Mouse (Mus musculus): ENCODE measurements at regions not wholly inside any gene's neighbourhood (a gene's known extent, or its start where the extent isn't known, plus 50 kb on each side); places are given as distances from the start of the nearest gene placed in this dataset.

DNA sequence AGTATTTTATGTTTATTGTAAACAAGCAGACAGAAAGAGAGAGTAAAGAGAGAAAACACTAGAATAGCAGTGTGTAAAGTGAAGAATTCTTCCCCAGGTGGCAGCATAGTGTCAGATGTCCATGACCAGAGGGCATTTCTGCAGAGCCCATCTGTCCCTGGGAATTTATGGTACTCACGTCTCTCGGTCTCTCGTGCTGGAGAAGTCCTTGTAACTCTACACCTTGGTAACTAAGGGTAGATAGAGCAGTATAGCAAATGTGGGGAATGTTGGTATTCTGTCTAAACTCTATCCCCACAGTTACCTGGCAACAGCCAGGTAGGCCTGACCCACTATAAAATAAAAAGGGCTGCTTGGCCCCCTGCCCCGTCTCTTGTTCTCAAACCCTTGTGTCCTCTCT lies 122.5 kb upstream of the Tsc22d1 start:
- no peaks in the 10 kb centered on the region for H3K9me3 ChIP-seq (ENCODE audit: low read length)
- no peak overlapping the region for H3K4me3 ChIP-seq (replicated peaks; ENCODE audit: low read length)
- TF ChIP-seq NANOG (IDR thresholded peaks at IDR 0.05; ENCODE audit: borderline replicate concordance, low read length) (no peak), POU5F1 (IDR thresholded peaks at IDR 0.05; ENCODE audit: borderline replicate concordance, low read length) (no peak), CTCF (conservative IDR thresholded peaks at IDR 0.05; ENCODE audit: low read length) (no peak)
- H3K4me1 ChIP-seq (replicated peaks; ENCODE audit: low read depth, low read length) = no peaks in the 10 kb centered on the region
- H3K36me3 ChIP-seq (ENCODE audit: insufficient read depth, low read length) = no peaks in the 10 kb centered on the region
- peaks cover 12% of the 10 kb centered on the region; the same call in 1 of the 2 replicates for H3K27me3 ChIP-seq (ENCODE audit: insufficient read depth, low read length)

DNA sequence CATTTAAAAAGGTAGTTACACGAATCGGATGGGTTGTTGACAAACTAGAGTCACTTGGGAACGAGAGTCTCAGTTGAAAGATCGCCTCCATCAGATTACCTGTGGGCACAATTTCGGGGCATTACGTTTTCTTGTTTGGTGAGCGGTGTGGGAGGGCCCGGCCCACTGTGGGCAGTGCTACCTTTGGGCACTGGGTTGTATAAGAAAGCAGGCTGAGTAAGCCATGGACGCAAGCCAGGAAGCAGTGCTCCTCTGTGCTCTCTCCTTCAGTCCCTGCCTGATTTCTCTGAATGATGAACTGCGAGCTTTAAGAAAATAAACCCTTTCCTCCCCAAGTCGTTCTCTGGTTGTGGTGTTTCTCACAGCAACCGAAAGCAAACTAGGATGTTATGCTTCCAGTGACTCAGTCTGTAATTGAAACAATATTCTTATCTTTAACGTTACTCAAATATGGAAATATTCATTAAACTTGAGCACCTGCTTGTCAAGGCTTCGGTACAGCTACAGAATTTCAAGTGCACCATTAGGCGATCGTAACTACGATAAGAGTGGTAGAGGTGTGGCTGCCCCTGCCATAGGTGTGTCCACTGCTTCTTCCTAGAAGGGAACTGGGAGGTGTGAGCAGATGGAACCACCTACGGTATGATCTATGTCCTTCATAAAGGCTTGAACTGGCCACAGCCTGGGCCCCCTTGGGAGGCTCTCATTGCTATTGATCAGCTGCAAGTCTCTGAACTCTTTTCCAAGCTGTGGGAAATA lies 119.2 kb upstream of the Tsc22d1 start:
- TF ChIP-seq NANOG (IDR thresholded peaks at IDR 0.05; ENCODE audit: borderline replicate concordance, low read length) (no peak), POU5F1 (IDR thresholded peaks at IDR 0.05; ENCODE audit: borderline replicate concordance, low read length) (no peak), CTCF (conservative IDR thresholded peaks at IDR 0.05; ENCODE audit: low read length) (no peak)
- Histone ChIP-seq H3K4me3 (replicated peaks; ENCODE audit: low read length) (no peak overlapping the region), H3K9me3 (ENCODE audit: low read length) (peaks cover 12% of the 10 kb centered on the region), H3K27me3 (ENCODE audit: insufficient read depth, low read length) (peaks cover 5% of the 10 kb centered on the region; the same call in 1 of the 2 replicates), H3K36me3 (ENCODE audit: insufficient read depth, low read length) (no peaks in the 10 kb centered on the region), H3K4me1 (replicated peaks; ENCODE audit: low read depth, low read length) (no peaks in the 10 kb centered on the region)

GRCm38 (mm10) chr14:76297864-76298263 lies 116.9 kb upstream of the Tsc22d1 start:
- Histone ChIP-seq H3K9me3 (ENCODE audit: low read length) (peaks cover 12% of the 10 kb centered on the region), H3K36me3 (ENCODE audit: insufficient read depth, low read length) (no peaks in the 10 kb centered on the region), H3K4me1 (replicated peaks; ENCODE audit: low read depth, low read length) (no peaks in the 10 kb centered on the region), H3K4me3 (replicated peaks; ENCODE audit: low read length) (no peak overlapping the region), H3K27me3 (ENCODE audit: insufficient read depth, low read length) (peaks cover 5% of the 10 kb centered on the region; the same call in 1 of the 2 replicates)
- TF ChIP-seq NANOG (IDR thresholded peaks at IDR 0.05; ENCODE audit: borderline replicate concordance, low read length) (no peak), POU5F1 (IDR thresholded peaks at IDR 0.05; ENCODE audit: borderline replicate concordance, low read length) (no peak), CTCF (conservative IDR thresholded peaks at IDR 0.05; ENCODE audit: low read length) (no peak)

DNA sequence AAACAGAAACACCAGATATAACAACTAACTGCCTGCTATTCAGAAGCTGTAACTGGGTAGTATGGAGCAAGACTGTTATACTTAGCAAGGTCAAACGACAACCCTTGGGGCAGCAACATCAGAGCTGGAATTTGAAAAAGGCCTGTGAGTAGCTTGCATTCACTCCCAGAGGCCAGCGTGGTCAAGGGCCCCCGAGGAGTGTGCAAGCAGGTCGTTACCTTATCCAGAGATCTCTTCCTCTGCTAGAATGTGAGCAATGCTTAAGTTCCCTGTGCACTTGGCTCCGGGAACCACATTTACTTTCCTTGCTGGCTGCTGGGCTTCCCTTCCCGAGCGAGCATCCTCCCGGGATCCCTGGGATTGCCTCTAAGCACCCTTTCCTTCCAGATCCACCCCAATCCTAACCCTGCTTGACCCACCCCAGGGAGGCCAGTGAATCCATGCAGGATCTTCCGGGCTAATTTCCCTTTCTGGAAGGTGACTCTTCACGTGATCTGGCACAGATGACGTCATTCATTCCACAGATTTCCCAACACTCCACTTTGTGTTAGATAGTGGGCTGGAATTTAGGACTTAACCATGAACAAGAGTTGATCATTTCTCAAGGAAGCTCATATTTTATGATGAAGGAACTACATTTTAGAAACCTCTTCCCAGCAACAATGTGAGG lies 112.3 kb upstream of the Tsc22d1 start:
- Histone ChIP-seq H3K9me3 (ENCODE audit: low read length) (peaks cover 12% of the 10 kb centered on the region), H3K4me1 (replicated peaks; ENCODE audit: low read depth, low read length) (no peaks in the 10 kb centered on the region), H3K36me3 (ENCODE audit: insufficient read depth, low read length) (no peaks in the 10 kb centered on the region), H3K27me3 (ENCODE audit: insufficient read depth, low read length) (peaks cover 5% of the 10 kb centered on the region; the same call in 1 of the 2 replicates), H3K4me3 (replicated peaks; ENCODE audit: low read length) (no peak overlapping the region)
- TF ChIP-seq NANOG (IDR thresholded peaks at IDR 0.05; ENCODE audit: borderline replicate concordance, low read length) = no peak
- no peak for TF ChIP-seq POU5F1 (IDR thresholded peaks at IDR 0.05; ENCODE audit: borderline replicate concordance, low read length)
- no peak for TF ChIP-seq CTCF (conservative IDR thresholded peaks at IDR 0.05; ENCODE audit: low read length)

DNA sequence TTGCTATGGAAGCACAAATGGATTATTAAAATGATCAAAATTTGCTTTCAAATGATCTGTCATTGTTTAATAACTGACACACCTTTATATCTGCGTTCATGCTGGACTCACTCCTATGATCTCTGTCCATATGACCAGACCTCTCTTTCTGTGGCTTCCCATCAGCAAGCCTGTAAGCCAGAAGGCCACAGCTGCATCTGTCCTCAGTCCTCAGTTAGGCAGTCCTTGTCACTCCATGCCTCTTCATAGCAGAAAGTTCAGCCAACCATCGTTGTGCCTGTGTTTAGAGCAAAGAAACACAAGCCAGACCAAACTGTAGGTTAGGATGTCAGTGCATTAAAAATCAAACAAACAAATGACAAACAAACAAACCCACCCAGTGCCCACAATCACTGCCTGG lies 107.2 kb upstream of the Tsc22d1 start:
- TF ChIP-seq POU5F1 (IDR thresholded peaks at IDR 0.05; ENCODE audit: borderline replicate concordance, low read length) = no peak
- TF ChIP-seq NANOG (IDR thresholded peaks at IDR 0.05; ENCODE audit: borderline replicate concordance, low read length) = no peak
- TF ChIP-seq CTCF (conservative IDR thresholded peaks at IDR 0.05; ENCODE audit: low read length) = no peak
- Histone ChIP-seq H3K4me3 (replicated peaks; ENCODE audit: low read length) (no peak overlapping the region), H3K9me3 (ENCODE audit: low read length) (no peaks in the 10 kb centered on the region), H3K27me3 (ENCODE audit: insufficient read depth, low read length) (0 out of 2 replicates have a peak, but pooled peaks cover 5% of the 10 kb centered on the region), H3K4me1 (replicated peaks; ENCODE audit: low read depth, low read length) (peaks cover 20% of the 10 kb centered on the region), H3K36me3 (ENCODE audit: insufficient read depth, low read length) (no peaks in the 10 kb centered on the region)

GRCm38 (mm10) chr14:76308188-76308812 lies 106.5 kb upstream of the Tsc22d1 start:
- no peak overlapping the region for H3K4me3 ChIP-seq (replicated peaks; ENCODE audit: low read length)
- TF ChIP-seq POU5F1 (IDR thresholded peaks at IDR 0.05; ENCODE audit: borderline replicate concordance, low read length) (no peak), CTCF (conservative IDR thresholded peaks at IDR 0.05; ENCODE audit: low read length) (no peak), NANOG (IDR thresholded peaks at IDR 0.05; ENCODE audit: borderline replicate concordance, low read length) (no peak)
- peaks cover 27% of the 10 kb centered on the region for H3K4me1 ChIP-seq (replicated peaks; ENCODE audit: low read depth, low read length)
- no peaks in the 10 kb centered on the region for H3K36me3 ChIP-seq (ENCODE audit: insufficient read depth, low read length)
- H3K9me3 ChIP-seq (ENCODE audit: low read length) = no peaks in the 10 kb centered on the region
- 0 out of 2 replicates have a peak, but pooled peaks cover 5% of the 10 kb centered on the region for H3K27me3 ChIP-seq (ENCODE audit: insufficient read depth, low read length)

DNA sequence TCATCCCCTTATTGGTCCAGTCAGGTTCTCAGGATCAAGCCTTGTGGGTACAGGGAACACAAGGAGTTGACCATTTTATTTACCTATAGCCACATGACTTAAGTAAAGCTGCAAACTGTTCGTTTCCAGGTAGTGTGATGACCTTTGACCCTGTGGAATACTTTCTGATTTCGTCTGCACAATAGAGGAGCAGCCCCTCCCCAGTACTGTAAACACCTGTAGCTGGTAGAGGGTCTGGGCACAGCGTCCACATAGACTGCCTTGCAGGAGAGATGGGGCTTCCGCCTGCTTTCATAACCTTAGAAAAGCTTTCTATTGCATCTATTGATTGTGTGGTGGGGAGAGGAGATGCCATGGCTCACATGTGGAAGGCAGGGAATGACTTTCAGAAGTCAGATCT lies 105.2 kb upstream of the Tsc22d1 start:
- Histone ChIP-seq H3K27me3 (ENCODE audit: insufficient read depth, low read length) (0 out of 2 replicates have a peak, but pooled peaks cover 5% of the 10 kb centered on the region), H3K9me3 (ENCODE audit: low read length) (no peaks in the 10 kb centered on the region), H3K4me1 (replicated peaks; ENCODE audit: low read depth, low read length) (peaks cover 34% of the 10 kb centered on the region), H3K36me3 (ENCODE audit: insufficient read depth, low read length) (no peaks in the 10 kb centered on the region), H3K4me3 (replicated peaks; ENCODE audit: low read length) (no peak overlapping the region)
- TF ChIP-seq NANOG (IDR thresholded peaks at IDR 0.05; ENCODE audit: borderline replicate concordance, low read length) (no peak), CTCF (conservative IDR thresholded peaks at IDR 0.05; ENCODE audit: low read length) (no peak), POU5F1 (IDR thresholded peaks at IDR 0.05; ENCODE audit: borderline replicate concordance, low read length) (no peak)

GRCm38 (mm10) chr14:76310278-76310677 lies 104.5 kb upstream of the Tsc22d1 start:
- no peak overlapping the region for H3K4me3 ChIP-seq (replicated peaks; ENCODE audit: low read length)
- H3K27me3 ChIP-seq (ENCODE audit: insufficient read depth, low read length) = 0 out of 2 replicates have a peak, but pooled peaks cover 5% of the 10 kb centered on the region
- no peak for TF ChIP-seq POU5F1 (IDR thresholded peaks at IDR 0.05; ENCODE audit: borderline replicate concordance, low read length)
- TF ChIP-seq CTCF (conservative IDR thresholded peaks at IDR 0.05; ENCODE audit: low read length) = no peak
- no peak for TF ChIP-seq NANOG (IDR thresholded peaks at IDR 0.05; ENCODE audit: borderline replicate concordance, low read length)
- no peaks in the 10 kb centered on the region for H3K36me3 ChIP-seq (ENCODE audit: insufficient read depth, low read length)
- peaks cover 34% of the 10 kb centered on the region for H3K4me1 ChIP-seq (replicated peaks; ENCODE audit: low read depth, low read length)
- no peaks in the 10 kb centered on the region for H3K9me3 ChIP-seq (ENCODE audit: low read length)

All from E14TG2a.4 (cell line).